Mouse (Mus musculus): Measurements from ENCODE around the gene Il17c.

DNA sequence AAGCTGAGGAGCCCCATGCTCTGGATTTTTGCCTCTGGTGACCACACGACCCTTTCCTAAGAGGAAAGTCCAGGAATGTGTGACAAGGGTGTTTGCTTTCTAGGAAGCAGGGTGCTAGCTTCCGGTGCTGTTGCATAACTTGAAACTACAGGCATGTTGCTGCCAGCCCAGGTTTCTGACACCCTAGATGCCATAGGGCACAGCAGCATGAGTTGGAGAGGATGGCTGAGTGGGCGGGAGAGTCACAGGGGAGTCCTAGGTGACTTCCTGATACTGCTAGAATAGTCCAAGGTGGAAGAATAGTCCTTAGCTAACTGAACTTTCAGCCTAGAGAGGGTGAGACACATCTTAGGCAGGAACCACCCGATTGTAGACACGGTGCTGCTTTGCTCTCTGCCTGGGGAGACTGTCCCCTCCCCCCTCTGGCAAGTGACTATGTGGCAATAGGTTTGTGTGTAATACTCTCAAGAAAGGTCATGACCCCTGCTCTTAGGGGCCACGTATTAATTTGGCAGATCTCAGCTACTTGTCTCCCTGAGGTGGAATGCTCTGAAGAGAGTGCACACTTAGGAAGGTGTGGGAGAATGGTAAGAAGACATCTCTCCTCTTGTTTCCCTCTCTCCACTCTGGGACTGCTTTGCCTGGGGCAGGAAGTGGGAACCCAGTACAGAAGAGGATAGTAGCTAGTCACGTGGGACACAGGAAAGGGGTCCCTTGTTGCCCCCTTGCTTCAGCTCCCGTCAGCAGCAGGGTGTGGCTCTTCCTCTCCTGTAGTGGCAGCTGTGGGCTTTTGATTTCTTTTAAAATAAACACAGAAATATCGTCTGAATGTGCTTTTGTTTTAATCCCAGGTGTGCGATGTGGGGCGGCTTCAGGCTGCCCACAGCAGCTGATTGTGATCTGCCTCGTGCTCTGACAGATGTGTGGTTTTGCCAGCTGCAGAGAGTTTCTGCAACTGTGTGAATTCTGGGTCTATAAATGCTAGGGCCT lies 42.1 kb downstream of the Il17c start:
- no peak for TF ChIP-seq CTCF (IDR thresholded peaks at IDR 0.05)
- TF ChIP-seq POLR2A (IDR thresholded peaks at IDR 0.05; ENCODE audit: insufficient read depth, low read depth, low read length), result no peak

Data from heart, adult 2 months (tissue).